Mouse (Mus musculus): Measurements from ENCODE around the gene Acvr2b. TPM values are rescaled to one million over a fixed set of nuclear protein-coding genes. Genes with fewer than 3 reads are reported as not detected.

Acvr2b gene
- polyA plus RNA-seq, 1 experiment from 2014 or later = 75.9 TPM

GRCm38 (mm10) chr9:119472412-119472918 lies 70.5 kb downstream of the Acvr2b start:
- no peaks in the 10 kb centered on the region for H3K27me3 ChIP-seq (ENCODE audit: control insufficient read depth, insufficient read depth, low read length)
- H3K4me1 ChIP-seq (replicated peaks; ENCODE audit: control insufficient read depth, insufficient read depth, low read length) = no peaks in the 10 kb centered on the region
- no peaks in the 10 kb centered on the region for H3K9me3 ChIP-seq (ENCODE audit: control insufficient read depth, low read length)
- WGBS = 79% methylated on average over 11 of the region's 11 CpGs
- no peak overlapping the region for H3K9ac ChIP-seq (ENCODE audit: low read depth, low read length)
- no peak overlapping the region for H3K4me2 ChIP-seq (replicated peaks; ENCODE audit: low read depth, low read length)
- no peak for DNase-seq (ENCODE audit: low spot score)
- H3K4me3 ChIP-seq (ENCODE audit: low read depth, low read length) = no peak overlapping the region
- H3K36me3 ChIP-seq (ENCODE audit: control insufficient read depth, insufficient read depth, low read length) = no peaks in the 10 kb centered on the region
- H3K27ac ChIP-seq (ENCODE audit: low read depth, low read length) = no peak overlapping the region
- ATAC-seq (ENCODE audit: low FRiP score) = no peak

GRCm38 (mm10) chr9:119473011-119473410 lies 71.1 kb downstream of the Acvr2b start:
- H3K4me2 ChIP-seq (replicated peaks; ENCODE audit: low read depth, low read length) = no peak overlapping the region
- no peak overlapping the region for H3K9ac ChIP-seq (ENCODE audit: low read depth, low read length)
- no peaks in the 10 kb centered on the region for H3K9me3 ChIP-seq (ENCODE audit: control insufficient read depth, low read length)
- DNase-seq (ENCODE audit: low spot score) = no peak
- H3K36me3 ChIP-seq (ENCODE audit: control insufficient read depth, insufficient read depth, low read length) = no peaks in the 10 kb centered on the region
- no peak overlapping the region for H3K4me3 ChIP-seq (ENCODE audit: low read depth, low read length)
- no peaks in the 10 kb centered on the region for H3K27me3 ChIP-seq (ENCODE audit: control insufficient read depth, insufficient read depth, low read length)
- no peaks in the 10 kb centered on the region for H3K4me1 ChIP-seq (replicated peaks; ENCODE audit: control insufficient read depth, insufficient read depth, low read length)
- WGBS = 91% methylated on average over 1 of the region's 1 CpGs
- no peak for ATAC-seq (ENCODE audit: low FRiP score)
- H3K27ac ChIP-seq (ENCODE audit: low read depth, low read length) = no peak overlapping the region

- DNase-seq (ENCODE audit: low spot score) (no peak), ATAC-seq (ENCODE audit: low FRiP score) (no peak)
- Histone ChIP-seq H3K27me3 (ENCODE audit: control insufficient read depth, insufficient read depth, low read length) (no peaks in the 10 kb centered on the region), H3K4me2 (replicated peaks; ENCODE audit: low read depth, low read length) (no peak overlapping the region), H3K4me3 (ENCODE audit: low read depth, low read length) (no peak overlapping the region), H3K9ac (ENCODE audit: low read depth, low read length) (no peak overlapping the region), H3K27ac (ENCODE audit: low read depth, low read length) (no peak overlapping the region), H3K9me3 (ENCODE audit: control insufficient read depth, low read length) (no peaks in the 10 kb centered on the region), H3K4me1 (replicated peaks; ENCODE audit: control insufficient read depth, insufficient read depth, low read length) (no peaks in the 10 kb centered on the region), H3K36me3 (ENCODE audit: control insufficient read depth, insufficient read depth, low read length) (no peaks in the 10 kb centered on the region)
- WGBS = 87% methylated on average over 9 of the region's 9 CpGs
Observed at GRCm38 (mm10) chr9:119473608-119474164, 71.8 kb downstream of the Acvr2b start.

- Histone ChIP-seq H3K27ac (ENCODE audit: low read depth, low read length) (no peak overlapping the region), H3K27me3 (ENCODE audit: control insufficient read depth, insufficient read depth, low read length) (no peaks in the 10 kb centered on the region), H3K36me3 (ENCODE audit: control insufficient read depth, insufficient read depth, low read length) (no peaks in the 10 kb centered on the region), H3K4me1 (replicated peaks; ENCODE audit: control insufficient read depth, insufficient read depth, low read length) (no peaks in the 10 kb centered on the region), H3K9me3 (ENCODE audit: control insufficient read depth, low read length) (no peaks in the 10 kb centered on the region), H3K4me2 (replicated peaks; ENCODE audit: low read depth, low read length) (no peak overlapping the region), H3K4me3 (ENCODE audit: low read depth, low read length) (no peak overlapping the region), H3K9ac (ENCODE audit: low read depth, low read length) (no peak overlapping the region)
- DNase-seq (ENCODE audit: low spot score) (no peak), ATAC-seq (ENCODE audit: low FRiP score) (no peak)
- WGBS = 61% methylated on average over 15 of the region's 15 CpGs
Observed at GRCm38 (mm10) chr9:119474717-119475611, 73.0 kb downstream of the Acvr2b start.

GRCm38 (mm10) chr9:119477754-119478153 lies 75.8 kb downstream of the Acvr2b start:
- 44% methylated on average over 6 of the region's 6 CpGs for WGBS
- Histone ChIP-seq H3K27ac (ENCODE audit: low read depth, low read length) (no peak overlapping the region), H3K4me1 (replicated peaks; ENCODE audit: control insufficient read depth, insufficient read depth, low read length) (no peaks in the 10 kb centered on the region), H3K4me3 (ENCODE audit: low read depth, low read length) (no peak overlapping the region), H3K27me3 (ENCODE audit: control insufficient read depth, insufficient read depth, low read length) (no peaks in the 10 kb centered on the region), H3K9ac (ENCODE audit: low read depth, low read length) (no peak overlapping the region), H3K36me3 (ENCODE audit: control insufficient read depth, insufficient read depth, low read length) (no peaks in the 10 kb centered on the region), H3K4me2 (replicated peaks; ENCODE audit: low read depth, low read length) (no peak overlapping the region), H3K9me3 (ENCODE audit: control insufficient read depth, low read length) (no peaks in the 10 kb centered on the region)
- DNase-seq (ENCODE audit: low spot score) (no peak), ATAC-seq (ENCODE audit: low FRiP score) (no peak)

- Histone ChIP-seq H3K4me1 (replicated peaks; ENCODE audit: control insufficient read depth, insufficient read depth, low read length) (no peaks in the 10 kb centered on the region), H3K4me3 (ENCODE audit: low read depth, low read length) (no peak overlapping the region), H3K4me2 (replicated peaks; ENCODE audit: low read depth, low read length) (no peak overlapping the region), H3K27me3 (ENCODE audit: control insufficient read depth, insufficient read depth, low read length) (no peaks in the 10 kb centered on the region), H3K9me3 (ENCODE audit: control insufficient read depth, low read length) (no peaks in the 10 kb centered on the region), H3K27ac (ENCODE audit: low read depth, low read length) (no peak overlapping the region), H3K9ac (ENCODE audit: low read depth, low read length) (no peak overlapping the region), H3K36me3 (ENCODE audit: control insufficient read depth, insufficient read depth, low read length) (no peaks in the 10 kb centered on the region)
- DNase-seq (ENCODE audit: low spot score) (no peak), ATAC-seq (ENCODE audit: low FRiP score) (no peak)
- 83% methylated on average over 11 of the region's 11 CpGs for WGBS
Observed at GRCm38 (mm10) chr9:119478345-119478744, 76.4 kb downstream of the Acvr2b start.

GRCm38 (mm10) chr9:119479297-119479696 lies 77.4 kb downstream of the Acvr2b start:
- H3K4me1 ChIP-seq (replicated peaks; ENCODE audit: control insufficient read depth, insufficient read depth, low read length) = no peaks in the 10 kb centered on the region
- no peaks in the 10 kb centered on the region for H3K27me3 ChIP-seq (ENCODE audit: control insufficient read depth, insufficient read depth, low read length)
- H3K9ac ChIP-seq (ENCODE audit: low read depth, low read length) = no peak overlapping the region
- ATAC-seq (ENCODE audit: low FRiP score) (no peak), DNase-seq (ENCODE audit: low spot score) (no peak)
- no peak overlapping the region for H3K4me2 ChIP-seq (replicated peaks; ENCODE audit: low read depth, low read length)
- 64% methylated on average over 8 of the region's 8 CpGs for WGBS
- H3K36me3 ChIP-seq (ENCODE audit: control insufficient read depth, insufficient read depth, low read length) = no peaks in the 10 kb centered on the region
- no peak overlapping the region for H3K4me3 ChIP-seq (ENCODE audit: low read depth, low read length)
- no peak overlapping the region for H3K27ac ChIP-seq (ENCODE audit: low read depth, low read length)
- H3K9me3 ChIP-seq (ENCODE audit: control insufficient read depth, low read length) = no peaks in the 10 kb centered on the region

- H3K9ac ChIP-seq (ENCODE audit: low read depth, low read length) = no peak overlapping the region
- H3K27ac ChIP-seq (ENCODE audit: low read depth, low read length) = no peak overlapping the region
- no peaks in the 10 kb centered on the region for H3K4me1 ChIP-seq (replicated peaks; ENCODE audit: control insufficient read depth, insufficient read depth, low read length)
- H3K4me2 ChIP-seq (replicated peaks; ENCODE audit: low read depth, low read length) = no peak overlapping the region
- WGBS = 93% methylated on average over 4 of the region's 4 CpGs
- no peak for DNase-seq (ENCODE audit: low spot score)
- no peaks in the 10 kb centered on the region for H3K9me3 ChIP-seq (ENCODE audit: control insufficient read depth, low read length)
- ATAC-seq (ENCODE audit: low FRiP score) = no peak
- H3K27me3 ChIP-seq (ENCODE audit: control insufficient read depth, insufficient read depth, low read length) = no peaks in the 10 kb centered on the region
- no peaks in the 10 kb centered on the region for H3K36me3 ChIP-seq (ENCODE audit: control insufficient read depth, insufficient read depth, low read length)
- H3K4me3 ChIP-seq (ENCODE audit: low read depth, low read length) = no peak overlapping the region
Observed at GRCm38 (mm10) chr9:119481612-119482011, 79.7 kb downstream of the Acvr2b start.
